Mouse (Mus musculus) neural tube, embryonic 15.5 days (tissue): Measurements from ENCODE around the gene Wdsub1. TPM values are rescaled to one million over a fixed set of nuclear protein-coding genes. Genes with fewer than 3 reads are reported as not detected.

Source experiments
- ATAC-seq: fragments of 200-750 bp; cut with Nextera tagmentation; 2 replicates; pipeline ENCODE4 v1.8.0; 2017; ENCODE audit warnings: mild to moderate bottlenecking, moderate TSS enrichment, moderate library complexity; ENCODE audit not compliant: low FRiP score
- H3K27ac ChIP-seq: fragments of 300-500 bp; sonication (generic); replicated peaks from 2 replicates; pipeline ENCODE4 v1.5.1; 2015; ENCODE audit warnings: mild to moderate bottlenecking, inconsistent platforms
- H3K27me3 ChIP-seq: fragments of 300-500 bp; sonication (generic); replicated peaks from 2 replicates; pipeline ENCODE4 v1.6.1; 2015; ENCODE audit warnings: inconsistent platforms
- H3K36me3 ChIP-seq: fragments of 300-500 bp; sonication (generic); 2 replicates; pipeline ENCODE4 v1.6.1; 2015; ENCODE audit warnings: inconsistent platforms
- H3K4me1 ChIP-seq: fragments of 300-500 bp; sonication (generic); 2 replicates; pipeline ENCODE4 v1.6.1; 2015; ENCODE audit warnings: inconsistent platforms
- H3K4me2 ChIP-seq: fragments of 300-500 bp; sonication (generic); 2 replicates; pipeline ENCODE4 v1.6.1; 2015; ENCODE audit warnings: inconsistent platforms, mild to moderate bottlenecking, moderate library complexity
- H3K4me3 ChIP-seq: fragments of 300-500 bp; sonication (generic); replicated peaks from 2 replicates; pipeline ENCODE4 v1.5.1; 2015; ENCODE audit warnings: mild to moderate bottlenecking, inconsistent platforms
- H3K9ac ChIP-seq: fragments of 300-500 bp; sonication (generic); replicated peaks from 2 replicates; pipeline ENCODE4 v1.6.1; 2015; ENCODE audit warnings: mild to moderate bottlenecking, inconsistent platforms
- H3K9me3 ChIP-seq: fragments of 300-500 bp; sonication (generic); replicated peaks from 2 replicates; pipeline ENCODE4 v1.6.1; 2016; ENCODE audit warnings: inconsistent platforms
- WGBS: fragments of 180-500 bp; shearing (Covaris S2); methylation state at CpG from one replicate; pipeline ENCODE4 v1.1.7; 2015; ENCODE audit warnings: mixed read lengths; 5-methylcytosine and 5-hydroxymethylcytosine counted together
- polyA plus RNA-seq: library from polyadenylated mRNA; unstranded; fragments of >200 nt; fragmentation: Nextera tagmentation; extraction: Ambion mirVana; gene quantifications from 2 replicates; pipeline ENCODE4 v1.2.1, GENCODE M21; 2015

Wdsub1 gene
- polyA plus RNA-seq, 1 experiment from 2014 or later = 15.9 TPM

DNA sequence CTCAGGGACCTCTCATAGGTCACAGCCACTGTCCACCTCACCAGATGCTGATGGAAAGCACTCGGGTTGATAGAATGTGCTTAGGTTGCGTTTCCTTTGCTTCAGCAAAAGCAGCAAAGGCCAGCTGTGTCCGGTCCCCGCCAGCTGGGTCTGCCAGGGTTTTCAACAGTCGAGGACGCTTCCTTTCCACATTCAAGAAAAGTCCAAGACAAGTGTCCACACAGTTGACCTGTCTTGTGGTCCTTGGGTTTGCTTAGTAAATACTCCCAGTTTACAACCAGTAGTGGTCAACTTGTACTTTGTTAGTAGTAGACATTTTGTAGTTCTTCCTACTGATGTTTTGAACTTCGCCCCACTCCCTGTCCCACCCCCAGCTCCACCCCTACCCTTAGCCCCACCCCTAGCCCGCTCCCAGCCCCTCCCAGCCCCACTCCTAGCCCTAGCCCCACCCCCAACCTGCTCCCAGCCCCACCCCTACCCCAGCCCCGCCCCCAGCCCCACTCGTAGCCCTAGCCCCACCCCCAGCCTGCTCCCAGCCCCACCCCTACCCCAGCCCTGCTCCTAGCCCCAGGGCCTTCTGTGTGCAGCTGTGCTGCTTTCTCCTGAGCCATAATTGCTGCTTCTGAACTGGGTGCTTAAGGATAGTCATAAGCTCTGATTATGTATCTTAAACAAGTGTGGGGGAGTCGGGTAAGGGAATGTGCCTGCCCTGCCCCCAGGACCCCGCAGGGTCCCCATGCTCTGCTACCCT lies 41.0 kb downstream of the Wdsub1 start:
- no peaks in the 10 kb centered on the region for H3K27me3 ChIP-seq
- ATAC-seq = no peak
- H3K4me1 ChIP-seq = peaks cover 12% of the 10 kb centered on the region
- H3K9ac ChIP-seq = no peak overlapping the region
- no peak overlapping the region for H3K4me2 ChIP-seq
- H3K9me3 ChIP-seq = no peaks in the 10 kb centered on the region
- H3K36me3 ChIP-seq = peaks cover 7% of the 10 kb centered on the region; the same call in 1 of the 2 replicates
- 63% methylated on average over 12 of the region's 12 CpGs for WGBS
- peak overlapping the region; percentile 69 for H3K27ac ChIP-seq
- no peak overlapping the region for H3K4me3 ChIP-seq

DNA sequence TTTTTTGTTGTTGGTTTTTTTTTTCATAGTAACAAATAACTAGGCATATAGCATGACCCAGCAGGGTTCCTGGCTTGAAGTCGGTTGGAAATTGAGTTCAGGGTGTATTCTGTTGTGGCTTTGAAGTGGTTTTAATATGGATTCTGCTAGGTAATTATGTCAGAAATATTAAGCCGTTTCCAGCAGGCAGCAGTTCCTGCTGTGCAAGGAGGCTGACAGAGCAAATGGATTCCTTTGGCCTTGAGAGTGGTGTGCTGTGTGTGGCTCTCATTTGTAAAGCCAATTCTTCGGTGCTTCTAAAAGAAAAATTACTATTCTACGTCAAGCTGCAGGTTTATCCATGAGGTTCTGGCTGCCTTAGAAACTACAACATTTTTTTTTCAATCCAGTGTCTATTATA lies 42.2 kb downstream of the Wdsub1 start:
- Histone ChIP-seq H3K9ac (no peak overlapping the region), H3K27me3 (no peaks in the 10 kb centered on the region), H3K4me2 (no peak overlapping the region), H3K4me3 (no peak overlapping the region), H3K36me3 (peaks cover 10% of the 10 kb centered on the region; the same call in 1 of the 2 replicates), H3K9me3 (no peaks in the 10 kb centered on the region), H3K27ac (peak overlapping the region; percentile 69), H3K4me1 (peaks cover 12% of the 10 kb centered on the region)
- WGBS = 27% methylated on average over 4 of the region's 4 CpGs
- no peak for ATAC-seq

DNA sequence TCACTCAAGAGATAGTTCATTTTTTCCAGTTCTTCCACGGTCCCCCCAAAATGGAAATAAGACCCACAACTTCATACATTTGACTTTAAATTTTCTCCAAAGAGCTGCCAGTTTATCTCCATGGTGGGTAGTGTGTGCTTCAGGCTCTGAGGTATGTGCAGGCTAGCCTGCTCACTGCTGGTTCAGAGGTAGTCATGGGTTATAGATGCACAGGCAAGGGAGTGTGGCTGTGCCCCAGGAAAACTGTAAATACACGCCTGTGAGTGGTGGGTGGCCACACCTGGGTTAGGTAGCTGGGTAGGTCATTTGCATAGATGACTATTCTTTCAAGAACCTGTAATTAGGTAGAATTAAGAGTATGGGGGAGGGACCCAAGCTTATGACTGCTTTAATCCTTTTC lies 42.6 kb downstream of the Wdsub1 start:
- Histone ChIP-seq H3K36me3 (peaks cover 11% of the 10 kb centered on the region; the same call in 1 of the 2 replicates), H3K4me1 (peaks cover 12% of the 10 kb centered on the region), H3K4me2 (no peak overlapping the region), H3K27me3 (no peaks in the 10 kb centered on the region), H3K9me3 (no peaks in the 10 kb centered on the region), H3K27ac (peak overlapping the region; percentile 69), H3K4me3 (no peak overlapping the region), H3K9ac (no peak overlapping the region)
- ATAC-seq = no peak
- WGBS = 71% methylated on average over 2 of the region's 2 CpGs

DNA sequence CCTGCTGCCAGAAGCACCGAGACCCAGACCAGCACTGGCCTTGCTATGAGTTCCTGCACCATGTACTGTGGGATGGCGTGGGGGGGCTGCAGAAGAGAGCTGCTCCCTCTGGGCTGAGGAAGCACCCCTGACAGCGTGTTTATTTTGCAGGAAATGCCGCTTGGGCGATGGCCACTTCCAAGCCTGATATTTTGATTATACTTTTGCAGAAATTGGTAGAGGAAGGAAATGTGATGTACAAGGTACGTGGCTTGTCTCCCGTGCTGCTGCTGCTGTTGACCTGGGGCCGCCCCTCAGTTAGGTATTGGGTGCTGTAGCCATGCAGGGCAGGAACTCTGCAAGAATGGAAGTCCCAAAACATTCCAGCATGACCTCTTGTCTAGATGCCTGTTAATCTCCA lies 43.6 kb downstream of the Wdsub1 start:
- Histone ChIP-seq H3K27ac (0 out of 2 replicates have a peak overlapping the region, but pooled peaks have one; percentile 18), H3K27me3 (no peaks in the 10 kb centered on the region), H3K4me3 (no peak overlapping the region), H3K9ac (no peak overlapping the region), H3K4me1 (peaks cover 12% of the 10 kb centered on the region), H3K4me2 (no peak overlapping the region), H3K36me3 (peaks cover 14% of the 10 kb centered on the region; the same call in 1 of the 2 replicates), H3K9me3 (no peaks in the 10 kb centered on the region)
- no peak for ATAC-seq
- WGBS = 87% methylated on average over 8 of the region's 8 CpGs

DNA sequence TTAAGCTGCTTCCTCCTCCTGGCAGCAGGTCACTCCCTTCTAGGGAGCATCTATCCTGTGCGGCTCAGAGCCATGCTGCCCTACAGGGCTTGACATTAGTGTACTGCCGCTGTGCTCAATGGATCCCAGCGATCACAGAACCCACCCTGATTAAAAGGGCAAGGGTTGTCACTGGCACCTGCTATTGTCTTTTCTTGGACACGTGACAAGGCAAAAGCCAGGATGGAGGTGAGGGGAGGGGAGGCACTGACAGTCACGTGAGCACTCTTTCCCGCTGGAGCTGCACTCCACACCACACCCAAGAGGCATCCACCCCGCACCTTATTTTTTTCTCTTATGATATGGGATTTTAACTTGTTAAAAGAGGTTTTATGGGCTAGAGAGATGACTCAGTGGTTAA lies 50.6 kb downstream of the Wdsub1 start:
- H3K9ac ChIP-seq = no peak overlapping the region
- H3K4me1 ChIP-seq = peaks cover 21% of the 10 kb centered on the region
- H3K36me3 ChIP-seq = peaks cover 7% of the 10 kb centered on the region; the same call in 1 of the 2 replicates
- no peaks in the 10 kb centered on the region for H3K9me3 ChIP-seq
- H3K27ac ChIP-seq = no peak overlapping the region
- H3K27me3 ChIP-seq = no peaks in the 10 kb centered on the region
- H3K4me3 ChIP-seq = no peak overlapping the region
- WGBS = 90% methylated on average over 7 of the region's 7 CpGs
- ATAC-seq = no peak
- H3K4me2 ChIP-seq = no peak overlapping the region

DNA sequence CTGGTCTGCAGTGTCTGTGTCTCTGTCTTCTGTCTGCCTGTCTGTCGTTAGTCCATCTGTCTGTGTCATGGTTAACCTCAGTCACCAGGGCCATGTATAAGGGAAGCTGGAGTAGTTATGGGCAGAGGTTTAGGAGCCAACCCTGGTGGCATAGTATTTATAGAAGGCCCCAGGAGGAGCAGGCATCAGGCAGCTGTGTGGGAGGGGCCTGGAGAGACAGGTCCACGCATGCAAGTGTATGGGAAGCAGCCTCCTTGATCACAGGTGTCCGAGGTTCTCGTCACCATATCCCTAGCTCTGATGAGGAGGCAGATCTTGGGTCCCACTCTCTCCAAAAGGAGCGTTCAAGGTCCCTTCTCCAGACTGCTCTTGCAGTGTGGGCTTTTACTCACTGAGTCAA lies 51.5 kb downstream of the Wdsub1 start:
- Histone ChIP-seq H3K27ac (no peak overlapping the region), H3K27me3 (no peaks in the 10 kb centered on the region), H3K4me3 (no peak overlapping the region), H3K36me3 (peaks cover 7% of the 10 kb centered on the region; the same call in 1 of the 2 replicates), H3K9me3 (no peaks in the 10 kb centered on the region), H3K4me2 (no peak overlapping the region), H3K4me1 (peaks cover 21% of the 10 kb centered on the region), H3K9ac (no peak overlapping the region)
- WGBS = 91% methylated on average over 5 of the region's 5 CpGs
- ATAC-seq = no peak

DNA sequence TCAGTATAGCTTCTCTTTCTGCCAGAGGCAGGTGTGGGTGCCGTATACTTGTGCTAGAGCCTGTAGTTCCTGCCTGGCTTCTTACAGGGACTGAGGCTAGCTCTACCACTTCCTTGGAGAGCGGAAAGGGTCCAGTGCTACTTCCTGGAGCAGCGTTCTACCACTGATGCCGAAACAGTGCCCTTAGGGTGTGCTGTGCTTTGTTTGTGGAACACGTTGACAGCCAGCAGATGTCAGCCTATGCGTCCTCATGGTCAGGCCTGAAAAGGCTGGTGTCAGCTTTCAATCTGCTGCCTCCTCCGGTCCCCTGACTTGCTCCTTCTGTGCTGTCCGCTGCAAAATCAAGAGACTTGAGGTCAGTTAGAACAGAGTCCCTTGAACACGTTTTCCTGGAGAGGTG lies 52.2 kb downstream of the Wdsub1 start:
- Histone ChIP-seq H3K4me3 (no peak overlapping the region), H3K9ac (no peak overlapping the region)

DNA sequence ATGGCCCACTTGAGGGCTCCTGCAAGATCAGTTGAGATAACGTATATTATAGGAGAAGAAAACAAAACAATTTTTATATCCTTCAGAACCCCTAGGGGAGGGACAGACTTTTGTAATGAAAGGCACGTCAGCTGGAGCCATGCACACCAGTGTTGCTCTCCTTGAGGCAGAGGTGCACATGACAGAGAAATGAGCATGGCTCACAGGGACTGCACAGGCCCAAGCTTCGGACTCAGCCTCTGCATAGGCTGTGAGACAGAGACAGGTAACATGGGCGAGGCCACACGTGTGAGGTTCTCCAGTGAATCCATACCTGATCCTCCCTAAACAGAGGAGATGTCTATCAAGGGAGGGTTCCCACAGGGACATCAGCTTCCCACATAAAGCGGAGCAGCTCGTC lies 52.7 kb downstream of the Wdsub1 start:
- Histone ChIP-seq H3K4me2 (no peak overlapping the region), H3K9ac (no peak overlapping the region), H3K36me3 (0 out of 2 replicates have a peak, but pooled peaks cover 3% of the 10 kb centered on the region), H3K27ac (peak overlapping the region; percentile 7; the same call in 1 of the 2 replicates), H3K27me3 (no peaks in the 10 kb centered on the region), H3K4me3 (no peak overlapping the region), H3K9me3 (no peaks in the 10 kb centered on the region), H3K4me1 (peaks cover 21% of the 10 kb centered on the region)
- 0 out of 2 replicates have a peak, but pooled peaks have one; percentile 3 for ATAC-seq
- 74% methylated on average over 7 of the region's 7 CpGs for WGBS

More for the DNA sequence above, 52.2 kb downstream of the Wdsub1 start:
- Histone ChIP-seq H3K4me1 (peaks cover 21% of the 10 kb centered on the region), H3K27ac (no peak overlapping the region), H3K27me3 (no peaks in the 10 kb centered on the region), H3K36me3 (peaks cover 4% of the 10 kb centered on the region; the same call in 1 of the 2 replicates), H3K4me2 (no peak overlapping the region), H3K9me3 (no peaks in the 10 kb centered on the region)
- ATAC-seq = peak; percentile 73
- 33% methylated on average over 9 of the region's 9 CpGs for WGBS

DNA sequence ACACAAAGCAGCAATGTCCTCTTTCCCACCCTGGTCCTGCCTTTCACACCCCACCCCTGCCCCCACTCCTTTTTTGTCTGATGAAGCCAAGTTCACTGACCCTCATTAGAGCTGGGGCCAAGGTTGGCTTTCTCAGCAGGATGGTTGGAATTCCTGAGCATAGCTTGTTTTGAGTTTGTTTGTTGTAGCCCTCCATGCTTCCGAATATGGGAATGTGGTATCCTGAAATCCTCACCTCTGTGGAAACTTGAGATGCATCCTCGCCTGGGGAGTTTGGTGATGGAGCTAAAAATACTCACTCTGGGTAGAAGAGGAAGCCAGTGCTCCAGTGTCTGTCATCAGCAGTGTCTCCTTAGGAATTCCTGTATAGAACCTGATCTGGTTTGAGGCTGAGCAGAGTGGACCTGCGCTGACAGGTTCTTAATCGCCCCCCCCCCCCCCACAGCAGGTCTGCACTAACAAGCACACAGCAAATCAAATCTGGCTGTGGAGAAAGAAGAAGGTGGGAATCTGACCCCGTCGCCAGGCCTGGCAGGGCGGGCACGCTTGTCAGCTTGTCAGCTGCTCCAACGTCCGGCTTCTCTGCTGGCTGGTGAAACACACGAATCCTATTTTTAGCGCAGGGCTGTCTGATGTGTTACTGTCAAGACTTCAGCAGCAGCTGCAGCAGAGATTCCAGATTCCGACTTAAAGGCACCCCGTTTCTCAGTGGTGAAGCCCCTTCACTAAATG lies 53.4 kb downstream of the Wdsub1 start:
- Histone ChIP-seq H3K4me1 (peaks cover 28% of the 10 kb centered on the region), H3K36me3 (no peaks in the 10 kb centered on the region), H3K27me3 (no peaks in the 10 kb centered on the region), H3K4me2 (0 out of 2 replicates have a peak overlapping the region, but pooled peaks have one; percentile 11), H3K9me3 (no peaks in the 10 kb centered on the region), H3K27ac (peak overlapping the region; percentile 7; the same call in 1 of the 2 replicates), H3K4me3 (no peak overlapping the region), H3K9ac (no peak overlapping the region)
- peak; percentile 19; the same call in 1 of the 2 replicates for ATAC-seq
- WGBS = 31% methylated on average over 14 of the region's 14 CpGs

DNA sequence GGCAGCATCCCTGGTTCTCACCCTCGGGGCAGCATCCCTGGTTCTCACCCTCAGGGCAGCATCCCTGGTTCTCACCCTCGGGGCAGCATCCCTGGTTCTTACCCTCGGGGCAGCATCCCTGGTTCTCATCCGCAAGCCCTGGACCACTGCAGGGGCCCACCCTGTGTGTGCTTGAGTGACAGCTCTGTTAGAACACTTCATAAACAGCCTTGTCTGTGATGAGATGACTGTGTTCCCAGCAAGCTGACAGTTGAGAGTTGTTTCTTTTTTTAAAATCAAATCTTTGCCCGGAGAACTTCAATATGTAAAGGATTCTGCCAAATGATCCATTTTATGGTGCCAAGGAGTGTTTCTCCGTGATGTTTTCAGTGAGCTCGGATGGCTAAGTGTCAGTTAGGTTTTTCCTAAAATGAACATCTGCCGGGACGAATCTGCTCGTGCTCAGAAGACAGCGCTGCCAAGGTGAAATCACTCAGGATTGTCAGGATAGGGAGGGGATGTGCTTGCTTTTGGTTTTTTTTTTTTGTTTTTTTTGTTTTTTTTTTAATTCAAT lies 54.2 kb downstream of the Wdsub1 start:
- no peak overlapping the region for H3K27ac ChIP-seq
- WGBS = 59% methylated on average over 11 of the region's 11 CpGs

DNA sequence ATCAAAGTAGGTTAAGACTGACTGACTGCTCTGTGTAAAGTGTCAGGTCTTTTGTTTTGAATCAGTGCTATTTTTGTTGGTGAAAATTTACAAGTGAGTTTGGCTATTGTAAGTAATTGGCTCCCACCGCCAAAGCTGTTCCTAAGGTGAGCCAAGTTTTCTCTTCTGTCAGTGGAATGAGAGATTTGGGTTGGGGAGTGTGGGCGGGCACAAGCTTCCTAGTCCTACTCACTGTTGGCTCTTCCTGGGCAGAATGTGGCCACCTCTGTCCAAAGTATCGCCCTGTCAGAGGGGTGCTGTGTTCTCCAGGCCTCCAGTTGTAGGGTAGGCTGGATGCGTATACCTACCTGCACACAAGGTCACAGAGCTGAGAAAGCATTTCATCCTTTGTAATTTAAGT lies 57.0 kb downstream of the Wdsub1 start:
- WGBS = 72% methylated on average over 4 of the region's 4 CpGs

More for the DNA sequence above, 54.2 kb downstream of the Wdsub1 start:
- H3K9ac ChIP-seq = no peak overlapping the region
- H3K9me3 ChIP-seq = no peaks in the 10 kb centered on the region
- H3K36me3 ChIP-seq = no peaks in the 10 kb centered on the region
- H3K4me2 ChIP-seq = no peak overlapping the region
- H3K4me3 ChIP-seq = no peak overlapping the region
- ATAC-seq = no peak
- H3K4me1 ChIP-seq = peaks cover 28% of the 10 kb centered on the region
- no peaks in the 10 kb centered on the region for H3K27me3 ChIP-seq

More for the DNA sequence above, 57.0 kb downstream of the Wdsub1 start:
- no peaks in the 10 kb centered on the region for H3K27me3 ChIP-seq
- H3K36me3 ChIP-seq = no peaks in the 10 kb centered on the region
- H3K27ac ChIP-seq = no peak overlapping the region
- no peak overlapping the region for H3K9ac ChIP-seq
- no peak for ATAC-seq
- H3K4me3 ChIP-seq = no peak overlapping the region
- no peaks in the 10 kb centered on the region for H3K9me3 ChIP-seq
- H3K4me2 ChIP-seq = no peak overlapping the region
- H3K4me1 ChIP-seq = peaks cover 25% of the 10 kb centered on the region
